Mouse (Mus musculus): ENCODE results near the gene Gm28372.
"Not testable (repeated sequence)": the region's sequence is repeated elsewhere in the genome, so short reads cannot be mapped to it uniquely, and the experiment has no call there.

Gene Gm28372

DNA sequence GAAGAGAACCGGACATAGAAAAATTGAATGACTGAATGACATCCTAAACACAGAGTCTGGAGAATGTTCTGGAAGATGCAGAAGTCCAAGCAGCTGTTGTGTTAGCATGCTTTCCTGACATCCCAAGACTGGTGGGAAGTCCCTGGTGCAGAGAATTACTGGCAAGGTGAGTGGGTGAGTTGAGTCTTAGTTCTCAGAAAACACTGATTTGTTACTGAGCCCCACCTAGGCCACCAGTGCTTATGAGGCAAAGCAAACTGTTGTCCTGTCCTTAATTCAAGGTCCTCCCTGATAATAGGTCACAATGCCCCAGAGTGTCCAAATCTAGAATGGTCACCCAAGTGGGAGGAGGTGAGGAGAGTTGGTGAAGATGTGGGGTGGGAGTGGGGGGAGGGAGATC, at the start of gene Gm28372, which contains the start of gene 1700020A23Rik:
Gm28372 (plus strand) TSS at position 301 of the 400 bp plus-strand sequence.
1700020A23Rik (plus strand) TSS at position 321 of the 400 bp plus-strand sequence.
- in situ Hi-C loops (cut with MboI; ENCODE audit: low sequenced_read_pairs) = no loop called here

DNA sequence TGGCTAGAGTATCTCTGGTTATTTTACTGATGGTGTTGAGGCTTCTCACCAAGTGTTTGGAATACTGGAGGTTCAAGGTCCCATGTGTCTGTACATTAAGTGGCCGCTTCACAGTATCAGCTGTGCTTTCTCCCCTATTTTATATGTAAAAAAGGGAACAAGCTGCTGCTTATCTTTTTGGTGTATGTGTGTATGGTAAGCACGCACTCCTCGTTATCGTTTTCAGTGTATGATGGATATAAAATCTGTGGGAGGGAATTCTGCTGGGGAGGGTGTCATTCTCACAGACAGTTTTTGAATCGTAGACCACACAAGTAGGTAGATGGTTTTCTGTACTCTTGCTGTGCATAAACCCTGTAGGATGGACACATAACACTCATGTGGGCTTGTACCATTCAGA, 47.5 kb upstream of the Gm28372 start:
- in situ Hi-C loops (cut with MboI; ENCODE audit: low sequenced_read_pairs) = no loop called here

DNA sequence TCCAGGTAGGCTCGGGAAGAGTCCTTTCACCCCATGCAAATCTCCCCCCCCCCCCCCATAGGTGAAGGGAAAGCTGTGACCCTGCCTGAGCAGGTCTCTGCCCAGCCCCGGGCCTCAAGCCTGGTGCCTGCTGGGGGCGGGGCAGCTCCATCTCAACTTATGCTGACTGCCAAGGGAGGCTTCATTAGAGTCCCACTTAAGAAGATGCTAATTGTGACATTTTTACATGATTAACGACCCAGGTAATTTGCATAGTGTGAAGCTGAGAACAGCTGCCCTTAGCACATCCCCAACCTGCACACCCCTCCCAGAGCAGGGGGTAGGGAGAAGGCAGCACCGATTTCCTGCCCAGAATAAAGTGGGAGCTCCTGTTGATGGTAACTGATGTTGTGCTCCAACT, 46.2 kb upstream of the Gm28372 start:
- in situ Hi-C loops (cut with MboI; ENCODE audit: low sequenced_read_pairs) = no loop called here

DNA sequence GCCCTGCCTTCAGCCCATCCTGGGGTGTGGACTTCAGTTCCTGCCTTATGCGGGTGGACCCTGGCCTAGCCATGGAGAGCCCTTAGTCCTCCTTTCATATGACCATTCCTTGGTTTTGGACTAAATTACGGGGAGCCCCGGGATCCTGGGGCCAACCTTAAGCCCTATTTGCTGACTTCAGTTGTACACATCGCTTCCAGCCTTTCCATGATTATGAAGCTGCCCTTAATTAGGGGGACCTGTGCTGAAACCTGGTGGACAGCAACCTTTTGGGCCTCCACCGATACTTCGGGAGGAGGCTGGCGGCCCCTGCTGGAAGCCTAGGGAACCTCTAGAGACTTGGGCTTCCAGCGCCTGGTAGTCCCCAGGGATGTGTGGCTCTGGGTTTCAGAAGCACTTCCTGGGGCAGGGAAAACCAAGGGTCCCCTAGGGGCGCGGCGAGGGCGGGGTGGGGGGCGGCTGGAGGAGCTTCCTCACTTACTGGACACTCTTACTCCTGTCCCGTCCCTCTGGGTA, 42.5 kb upstream of the Gm28372 start:
- in situ Hi-C loops (cut with MboI; ENCODE audit: low sequenced_read_pairs) = no loop called here

DNA sequence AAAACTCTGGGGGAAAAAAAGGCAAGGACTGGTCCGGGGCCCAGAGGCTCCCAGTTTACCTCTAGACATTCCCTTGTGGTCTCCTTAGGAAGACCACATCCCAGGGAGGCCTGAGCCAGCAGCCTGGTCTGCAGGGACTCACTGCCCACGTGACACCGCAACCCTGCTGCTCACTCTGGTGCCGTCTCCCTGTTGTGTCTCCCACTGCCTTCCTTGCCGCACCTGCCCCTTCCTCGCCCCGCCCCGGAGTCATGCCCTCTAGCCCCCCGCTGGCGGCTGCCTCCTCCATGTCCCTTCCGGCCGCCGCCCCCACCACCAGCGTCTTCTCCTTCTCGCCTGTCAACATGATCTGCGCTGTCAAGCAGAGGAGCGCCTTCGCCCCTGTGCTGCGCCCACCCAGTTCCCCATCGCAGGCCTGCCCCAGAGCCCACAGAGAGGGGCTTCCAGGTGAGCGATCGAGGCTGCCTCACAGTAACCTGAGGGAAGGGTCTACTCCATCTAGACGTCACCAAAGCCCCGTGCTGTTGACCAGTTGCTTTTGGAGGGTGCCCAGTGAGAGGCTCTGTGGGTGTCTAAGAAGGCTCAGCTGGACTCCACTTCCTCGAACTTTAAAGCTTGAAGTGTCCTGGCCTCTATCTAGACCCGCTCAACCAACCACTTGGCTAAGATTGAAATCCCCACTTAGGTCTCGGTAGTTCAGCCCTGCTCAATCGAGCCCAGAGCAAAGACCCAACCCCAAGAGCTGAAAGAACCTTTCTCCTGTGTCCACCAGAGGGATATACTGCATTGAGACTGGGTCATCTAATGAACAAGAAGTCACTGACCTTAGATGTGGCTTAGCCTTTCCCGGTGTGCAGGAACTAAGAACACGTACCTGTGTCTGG, 39.6 kb upstream of the Gm28372 start:
- in situ Hi-C loops (cut with MboI; ENCODE audit: low sequenced_read_pairs) = no loop called here

DNA sequence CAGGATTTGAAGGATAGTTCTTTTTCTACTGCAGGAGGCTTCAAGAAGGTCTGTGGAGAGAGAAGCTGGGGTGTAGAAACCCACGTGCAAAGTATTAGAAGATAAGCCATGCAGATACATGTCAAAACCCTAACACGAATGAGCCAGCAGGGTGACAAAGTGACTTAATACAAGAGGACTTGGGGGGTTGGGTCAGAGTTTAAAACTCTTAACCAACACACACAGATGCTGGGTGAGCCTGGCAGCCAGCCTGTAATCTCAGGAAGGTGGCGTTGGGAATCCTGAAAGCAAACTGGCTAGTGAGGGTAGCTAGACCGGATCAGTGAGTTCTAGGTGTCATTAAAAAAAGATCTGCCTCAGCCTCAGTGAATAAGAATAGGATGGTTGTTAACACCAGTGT, 37.7 kb upstream of the Gm28372 start:
- in situ Hi-C loops (cut with MboI; ENCODE audit: low sequenced_read_pairs) = no loop called here

DNA sequence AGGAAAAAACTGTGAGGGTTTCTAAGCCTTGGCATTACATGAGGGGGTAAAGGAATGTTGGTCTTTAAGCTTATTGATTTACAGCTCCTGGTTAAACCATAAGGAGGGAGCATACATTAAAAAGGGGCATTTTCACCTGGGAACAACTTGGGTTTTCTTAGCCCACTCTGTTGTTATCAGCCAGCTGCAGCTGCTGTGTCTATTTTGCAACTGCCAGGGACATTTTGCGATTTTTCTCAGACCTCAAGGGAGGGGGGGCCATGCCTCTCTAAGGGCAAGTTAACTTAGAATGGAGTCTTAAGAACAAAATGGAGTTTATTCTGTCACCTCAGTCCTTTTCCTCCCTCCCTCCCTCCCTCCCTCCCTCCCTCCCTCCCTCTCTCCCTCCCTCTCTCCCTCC, 32.0 kb upstream of the Gm28372 start:
- in situ Hi-C loops (cut with MboI; ENCODE audit: low sequenced_read_pairs) = not testable (repeated sequence)

DNA sequence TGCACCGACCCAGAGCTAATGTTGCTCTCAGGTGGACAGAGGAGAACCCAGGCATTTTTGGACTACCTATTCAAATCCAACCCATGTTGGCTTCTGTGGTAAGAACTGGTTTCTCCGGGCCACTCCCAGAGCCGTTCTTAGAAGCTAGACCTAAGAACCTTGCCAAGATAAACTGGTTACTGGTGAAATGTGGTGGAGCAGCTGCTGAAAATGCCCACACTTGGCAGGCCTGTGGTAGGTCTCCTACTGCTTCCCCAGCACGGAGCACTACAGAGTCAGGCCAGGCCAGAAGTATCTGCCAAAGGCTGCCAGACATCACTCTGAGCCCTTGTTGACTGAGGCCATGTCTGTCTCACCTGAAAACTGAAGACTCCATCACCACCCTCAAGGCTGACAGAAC, 30.1 kb upstream of the Gm28372 start:
- in situ Hi-C loops (cut with MboI; ENCODE audit: low sequenced_read_pairs) = no loop called here

DNA sequence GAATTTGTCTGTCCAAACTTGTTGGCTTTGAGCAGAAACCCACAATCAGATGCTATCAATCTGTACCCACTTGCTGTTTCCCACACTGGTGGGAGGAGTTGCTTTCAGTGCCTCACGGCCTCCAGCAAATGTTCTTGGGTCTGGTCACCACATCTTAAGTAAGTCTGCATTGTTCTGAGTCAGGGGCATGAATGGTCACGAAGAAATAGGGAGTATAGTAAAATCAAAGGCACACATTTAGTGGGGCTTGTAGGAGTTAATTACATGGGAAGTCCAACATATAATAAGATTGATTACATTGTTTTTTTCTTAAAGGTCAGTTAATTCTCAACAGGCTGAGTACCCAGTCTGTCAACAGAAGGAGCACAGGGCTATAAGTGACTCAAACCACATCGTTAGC, 21.8 kb upstream of the Gm28372 start:
- in situ Hi-C loops (cut with MboI; ENCODE audit: low sequenced_read_pairs) = no loop called here

DNA sequence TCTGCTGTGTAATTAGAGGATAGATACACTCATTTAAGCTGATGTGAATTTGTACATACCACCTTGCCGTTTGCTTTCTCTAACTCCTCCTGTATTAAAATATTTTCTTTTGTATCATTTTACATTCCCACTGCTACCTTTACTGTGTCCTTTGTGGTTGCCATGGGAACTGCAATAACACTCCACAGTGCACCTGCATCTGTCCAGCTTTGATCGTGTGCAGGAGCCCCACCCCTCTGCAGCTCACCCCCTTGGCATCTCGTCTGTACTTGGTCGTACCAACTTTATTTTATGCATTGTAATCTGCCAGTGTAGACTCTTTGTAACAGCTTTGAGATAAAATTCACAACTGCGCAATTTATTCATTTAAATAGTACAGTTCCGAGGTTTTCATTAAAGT, 21.1 kb upstream of the Gm28372 start:
- in situ Hi-C loops (cut with MboI; ENCODE audit: low sequenced_read_pairs) = no loop called here

DNA sequence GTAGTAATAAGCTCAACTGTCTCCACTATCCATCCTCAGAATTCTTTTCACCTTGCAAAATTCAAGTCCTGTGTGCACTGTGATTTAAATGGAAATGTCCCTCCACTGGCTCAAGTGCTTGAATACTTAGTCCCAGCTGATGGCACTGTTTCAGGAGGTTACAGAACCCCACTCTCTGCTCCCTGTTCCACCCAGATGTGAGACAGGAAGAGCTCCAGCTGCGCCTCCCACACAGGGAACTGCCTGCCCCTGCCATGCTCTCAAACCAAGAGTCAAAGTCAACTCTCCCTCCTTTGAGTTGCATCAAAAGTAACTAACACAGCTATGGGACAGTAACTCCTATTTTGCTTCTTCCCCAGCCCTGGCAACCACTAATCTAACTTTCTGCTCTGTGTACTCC, 18.8 kb upstream of the Gm28372 start:
- in situ Hi-C loops (cut with MboI; ENCODE audit: low sequenced_read_pairs) = no loop called here

DNA sequence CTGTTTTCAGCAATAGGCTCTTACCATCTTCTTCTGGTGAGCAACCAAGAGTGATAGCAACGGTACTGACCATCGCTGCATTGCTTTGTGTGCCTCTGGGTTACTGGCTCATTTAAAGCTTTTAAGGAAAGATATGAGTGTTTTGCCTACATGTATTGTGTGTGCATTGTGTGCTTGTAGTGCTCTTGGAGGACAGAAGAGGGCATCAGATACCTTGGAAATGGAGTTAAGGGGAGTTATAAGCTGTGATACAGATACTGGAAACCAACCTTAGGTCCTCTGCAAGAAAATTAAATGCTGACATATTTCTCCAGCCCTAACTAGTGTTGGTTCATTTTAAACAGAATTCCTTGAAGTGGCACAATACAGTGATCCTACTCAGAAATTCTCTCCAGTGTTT, 16.2 kb upstream of the Gm28372 start:
- in situ Hi-C loops (cut with MboI; ENCODE audit: low sequenced_read_pairs) = no loop called here

DNA sequence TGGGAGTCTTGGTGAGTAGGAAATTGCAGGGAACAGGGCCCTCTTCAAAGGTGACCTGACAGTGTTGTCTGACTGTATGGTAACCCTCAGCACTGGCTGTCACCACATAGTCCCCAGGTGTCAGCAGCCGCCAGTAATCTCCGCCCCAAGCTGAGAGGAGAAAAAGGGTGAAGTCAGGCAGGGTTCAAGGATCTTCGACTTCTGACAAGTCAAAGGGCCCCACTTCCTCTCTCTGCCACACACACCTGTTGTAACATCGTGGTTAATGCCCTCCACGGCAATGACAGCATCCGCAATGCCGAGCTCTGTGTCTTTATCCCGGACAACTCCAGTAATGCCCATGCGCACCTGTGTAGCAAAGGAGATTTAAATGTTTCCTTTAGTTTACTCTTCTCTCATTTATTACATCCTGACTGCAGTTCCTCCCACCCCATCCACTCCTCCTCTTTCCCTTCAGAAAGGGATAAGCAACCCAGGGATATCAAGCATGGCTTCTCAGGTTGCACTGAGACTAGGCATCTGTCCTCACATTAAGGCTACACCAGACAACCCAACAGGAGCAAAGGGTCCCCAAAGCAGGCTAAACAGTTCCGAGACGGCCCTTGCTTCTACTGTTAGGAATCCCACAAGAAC, 13.9 kb upstream of the Gm28372 start:
- in situ Hi-C loops (cut with MboI; ENCODE audit: low sequenced_read_pairs) = no loop called here

DNA sequence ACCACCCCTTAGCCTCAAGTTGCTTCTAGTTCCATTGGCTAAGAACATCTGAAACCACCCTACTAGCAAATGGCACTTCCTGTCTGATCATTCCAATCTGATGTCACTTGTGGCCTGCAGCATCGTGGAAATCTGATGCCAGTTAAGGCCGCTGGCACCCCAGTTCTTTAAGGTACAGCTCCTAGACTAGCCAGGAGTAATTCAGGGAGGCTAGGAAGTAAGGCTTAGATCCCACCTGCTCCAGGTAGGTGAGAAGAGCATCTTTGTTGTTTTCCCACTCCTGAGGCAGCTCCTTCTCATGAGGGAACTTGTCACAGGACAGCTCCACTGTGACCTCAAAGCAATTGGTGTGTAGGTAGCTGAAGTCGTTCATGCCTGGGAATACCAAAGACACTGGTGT, 12.2 kb upstream of the Gm28372 start:
- in situ Hi-C loops (cut with MboI; ENCODE audit: low sequenced_read_pairs) = no loop called here

DNA sequence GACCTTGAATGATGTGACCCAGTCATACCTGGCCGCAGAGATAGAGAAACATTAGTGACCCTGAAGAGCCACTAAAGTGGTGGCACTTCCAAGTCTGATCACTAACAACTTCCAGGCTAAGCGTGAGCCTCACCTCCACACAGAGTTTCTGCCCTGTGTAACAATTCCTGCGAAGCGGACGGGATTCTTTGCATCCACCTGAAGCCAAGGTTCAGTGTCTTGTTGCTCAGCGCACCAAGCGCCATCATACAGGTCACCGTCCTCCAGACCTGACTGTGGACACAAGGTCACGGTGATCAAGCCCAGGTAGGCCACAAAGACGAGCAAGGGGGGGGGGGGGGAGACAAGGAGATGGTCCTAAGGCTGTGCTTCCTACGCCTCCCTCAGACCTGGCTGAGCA, 9.3 kb upstream of the Gm28372 start:
- in situ Hi-C loops (cut with MboI; ENCODE audit: low sequenced_read_pairs) = no loop called here

DNA sequence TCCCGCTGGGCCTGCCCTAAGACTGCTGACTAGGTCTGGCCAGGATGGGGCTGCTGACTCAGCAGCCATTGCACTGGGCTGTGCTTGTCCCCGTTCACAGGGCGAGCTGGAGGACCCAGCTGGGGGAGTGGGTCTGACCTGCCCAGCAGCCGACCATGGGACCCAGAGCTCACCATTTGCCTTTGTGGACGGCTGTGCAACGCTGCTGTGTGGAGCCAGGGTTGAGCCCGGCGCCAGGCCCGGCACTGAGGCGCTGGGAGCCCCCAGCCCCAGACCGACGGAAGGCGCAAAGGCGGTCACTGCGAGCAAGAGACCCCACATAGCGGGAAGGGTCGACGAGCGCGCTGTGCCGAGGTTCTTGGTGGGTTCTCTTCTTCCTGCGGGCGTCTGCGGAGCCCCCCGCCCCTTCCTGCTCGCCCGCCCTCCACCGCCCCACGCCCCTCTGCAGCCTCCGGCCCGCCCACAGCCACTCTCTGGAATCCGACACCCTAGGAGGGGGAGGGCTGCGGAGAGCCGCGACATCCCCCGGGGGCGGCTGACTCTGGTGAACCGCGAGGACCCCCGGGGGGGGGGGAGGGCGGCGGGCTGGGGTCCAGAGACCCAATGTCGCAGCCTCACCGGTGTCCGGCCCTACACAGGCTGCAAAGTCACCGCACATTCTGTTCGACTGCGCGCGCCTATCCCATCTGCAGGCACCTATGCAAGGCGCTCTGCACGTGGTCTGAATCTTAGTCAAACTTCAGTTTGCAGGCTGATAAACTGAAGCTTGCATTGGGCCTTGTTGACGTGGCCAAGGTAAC, 7.7 kb upstream of the Gm28372 start, which contains the start of gene Cpxm1:
Cpxm1 (minus strand) TSS at position 389 of the 800 bp plus-strand sequence.
- in situ Hi-C loops (cut with MboI; ENCODE audit: low sequenced_read_pairs) = no loop called here

DNA sequence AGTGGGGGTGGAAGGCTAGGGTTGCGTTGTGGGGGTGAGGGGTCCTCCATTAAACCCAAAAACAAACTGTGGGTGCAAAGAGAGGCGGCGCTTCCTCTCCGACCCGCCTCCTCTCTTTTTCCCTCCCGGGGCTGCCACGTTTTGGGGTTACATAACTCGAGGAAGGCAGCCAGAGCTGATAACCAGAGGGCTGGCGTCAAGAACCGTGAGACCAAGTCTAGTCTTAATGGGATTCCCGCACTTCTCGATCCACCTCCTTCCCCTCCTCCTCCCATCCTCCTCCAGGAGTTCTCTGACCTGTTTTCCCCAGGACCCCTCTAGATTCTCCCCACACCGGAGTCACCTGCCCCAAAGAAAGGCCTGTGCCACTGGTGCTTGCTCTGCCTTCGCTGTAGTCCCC, 6.9 kb upstream of the Gm28372 start:
- in situ Hi-C loops (cut with MboI; ENCODE audit: low sequenced_read_pairs) = no loop called here

DNA sequence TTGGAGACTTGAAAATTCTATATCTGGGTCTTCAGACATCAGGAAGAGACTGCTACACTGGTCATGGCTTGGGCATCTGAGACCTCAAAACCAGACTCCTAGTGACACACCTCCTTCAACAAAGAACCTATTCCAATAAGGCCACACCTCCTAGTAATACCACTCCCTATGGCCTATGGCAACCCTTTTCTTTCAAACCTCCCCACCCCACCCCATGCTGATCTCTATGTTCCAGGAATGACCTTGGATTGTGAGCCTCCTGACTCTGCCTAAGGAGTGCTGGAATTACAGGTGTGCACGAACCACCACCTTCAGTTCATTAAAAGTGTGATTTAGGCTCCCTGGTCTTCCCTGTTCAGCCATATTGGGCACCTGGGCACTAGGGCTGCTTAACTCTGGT, 5.0 kb upstream of the Gm28372 start:
- in situ Hi-C loops (cut with MboI; ENCODE audit: low sequenced_read_pairs) = no loop called here

DNA sequence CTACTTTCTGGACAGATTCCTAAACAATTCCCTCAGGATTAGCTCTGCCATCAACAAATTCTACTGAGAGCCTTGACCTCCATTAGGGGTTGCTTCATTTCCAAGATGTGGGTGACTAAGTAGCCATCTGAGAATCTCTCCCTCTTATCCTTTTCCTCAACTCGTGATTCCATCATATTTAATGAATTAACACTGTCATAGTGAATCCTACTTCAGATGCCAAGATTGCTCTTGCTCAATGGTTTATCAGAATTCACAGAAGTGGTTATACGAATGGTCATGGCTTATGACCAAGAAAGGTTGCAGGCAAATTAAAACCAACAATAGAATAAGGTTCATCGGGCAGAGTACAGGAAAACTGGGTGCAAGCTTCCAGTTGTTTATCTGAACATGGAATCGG, 3.1 kb upstream of the Gm28372 start:
- in situ Hi-C loops (cut with MboI; ENCODE audit: low sequenced_read_pairs) = no loop called here

DNA sequence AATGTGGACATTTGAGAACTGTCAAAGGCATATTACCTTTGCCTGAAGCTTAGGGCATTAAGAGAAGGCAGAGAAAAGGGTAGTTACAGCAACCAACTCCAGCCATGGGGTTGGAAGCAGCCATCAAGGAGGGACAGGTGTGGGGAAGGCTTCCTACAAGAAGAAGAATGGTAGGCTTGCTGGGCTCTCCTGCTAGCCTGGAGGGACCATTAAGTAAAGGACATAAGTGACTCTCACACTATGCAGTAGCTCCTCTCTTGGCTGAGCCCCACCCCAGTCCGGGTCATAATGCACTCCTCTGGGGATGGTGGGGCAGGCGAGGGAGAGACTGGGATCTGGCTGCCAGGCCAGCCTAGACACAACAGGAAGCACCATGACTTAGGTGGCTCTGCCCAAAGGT, 1.1 kb downstream of the Gm28372 start, which contains the start of gene Tmem239:
Tmem239 (plus strand) TSS at position 301 of the 400 bp plus-strand sequence.
- in situ Hi-C loops (cut with MboI; ENCODE audit: low sequenced_read_pairs) = no loop called here

DNA sequence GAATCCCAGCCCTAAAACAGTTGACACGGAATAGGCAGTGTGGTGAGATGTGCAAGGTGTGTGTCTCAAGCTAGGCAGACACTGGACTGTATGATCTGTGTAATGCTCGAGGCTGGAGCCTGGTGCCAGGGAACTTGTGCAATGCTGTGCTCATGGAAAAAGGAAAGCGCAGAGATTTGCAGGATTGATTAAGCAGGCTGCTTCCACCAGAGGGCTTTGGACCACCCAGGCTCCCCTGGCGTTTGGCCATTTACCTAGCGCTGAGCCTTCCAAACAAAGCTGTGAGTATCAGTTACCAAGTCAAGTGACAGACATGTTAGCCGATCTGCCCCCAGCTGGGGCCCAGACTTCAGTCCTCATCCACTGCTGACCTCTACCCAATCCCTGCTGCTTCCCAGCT, 3.2 kb downstream of the Gm28372 start:
- in situ Hi-C loops (cut with MboI; ENCODE audit: low sequenced_read_pairs) = no loop called here

Measured in CH12F3 (cell line).